Mouse (Mus musculus) megakaryocyte, embryonic 14.5 days (primary cell): ENCODE measurements around the gene Kif13a. TPM values are rescaled to one million over a fixed set of nuclear protein-coding genes. Genes with fewer than 3 reads are reported as not detected.

Source experiments
- H3K27me3 ChIP-seq: replicated peaks from 2 replicates; pipeline ENCODE3; 2012; ENCODE audit warnings: inconsistent platforms
- H3K36me3 ChIP-seq: replicated peaks from 2 replicates; pipeline ENCODE3; 2012; ENCODE audit warnings: low read length, inconsistent platforms, mixed read lengths
- H3K4me1 ChIP-seq: 2 replicates; pipeline ENCODE4 v1.6.1; 2012; ENCODE audit warnings: inconsistent platforms
- H3K4me3 ChIP-seq: replicated peaks from 2 replicates; pipeline ENCODE3; 2012; ENCODE audit warnings: moderate library complexity, mild to moderate bottlenecking, inconsistent platforms
- H3K9me3 ChIP-seq: 2 replicates; pipeline ENCODE4 v1.6.1; 2012; ENCODE audit warnings: inconsistent platforms
- FLI1 ChIP-seq: IDR thresholded peaks from 2 replicates; pipeline ENCODE4 v1.6.1; 2012; ENCODE audit warnings: low read length, inconsistent platforms, mixed read lengths
- GATA1 ChIP-seq: IDR thresholded peaks from 3 replicates; pipeline ENCODE4 v1.6.1; 2012; ENCODE audit warnings: mixed read lengths, low read length, inconsistent platforms, borderline replicate concordance
- polyA plus RNA-seq: library from polyadenylated mRNA; stranded (reverse); fragments of >175 nt; gene quantifications from 2 replicates; pipeline ENCODE4 v1.2.3, GENCODE M21; 2012; ENCODE audit warnings: low replicate concordance; ENCODE audit not compliant: insufficient read depth

Kif13a gene
- polyA plus RNA-seq, 1 experiment: 4.7 TPM

DNA sequence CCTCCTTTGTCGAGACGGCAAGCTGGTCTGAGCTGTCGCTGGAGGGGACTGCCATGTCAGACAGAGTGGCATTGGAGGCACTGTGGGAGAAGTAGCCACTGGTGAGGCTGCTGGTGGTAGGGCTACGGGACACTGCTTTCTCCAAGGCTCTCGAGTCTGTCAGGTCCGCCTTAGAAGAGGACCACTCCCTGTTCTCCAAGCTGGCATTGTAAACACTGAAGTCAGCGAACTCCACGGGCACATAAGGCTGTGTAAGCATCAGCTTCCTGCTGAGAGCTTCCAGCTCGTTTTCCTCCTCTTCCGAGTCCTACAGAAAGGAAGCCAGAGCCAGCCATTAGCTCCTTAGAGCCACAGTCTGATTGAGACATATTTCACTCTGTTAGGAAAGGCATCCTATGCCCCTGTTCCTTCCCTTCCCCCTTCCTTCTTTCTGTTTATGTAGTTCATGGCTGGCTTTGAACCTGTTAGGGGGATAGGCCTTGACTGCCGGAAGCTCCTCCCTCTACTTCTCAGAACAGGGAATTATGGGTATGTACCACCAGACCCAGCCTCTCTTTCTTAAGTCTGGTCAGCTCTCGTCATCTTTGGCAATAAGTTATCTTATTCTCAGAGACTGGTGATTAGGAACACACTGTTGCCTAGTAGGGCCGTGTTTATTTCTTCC lies 177.0 kb downstream of the Kif13a start:
- peaks cover 70% of the 10 kb centered on the region for H3K36me3 ChIP-seq
- H3K9me3 ChIP-seq: no peaks in the 10 kb centered on the region
- no peak overlapping the region for H3K4me3 ChIP-seq
- H3K4me1 ChIP-seq: peaks cover 16% of the 10 kb centered on the region
- no peak for TF ChIP-seq FLI1
- TF ChIP-seq GATA1: no peak
- no peaks in the 10 kb centered on the region for H3K27me3 ChIP-seq

DNA sequence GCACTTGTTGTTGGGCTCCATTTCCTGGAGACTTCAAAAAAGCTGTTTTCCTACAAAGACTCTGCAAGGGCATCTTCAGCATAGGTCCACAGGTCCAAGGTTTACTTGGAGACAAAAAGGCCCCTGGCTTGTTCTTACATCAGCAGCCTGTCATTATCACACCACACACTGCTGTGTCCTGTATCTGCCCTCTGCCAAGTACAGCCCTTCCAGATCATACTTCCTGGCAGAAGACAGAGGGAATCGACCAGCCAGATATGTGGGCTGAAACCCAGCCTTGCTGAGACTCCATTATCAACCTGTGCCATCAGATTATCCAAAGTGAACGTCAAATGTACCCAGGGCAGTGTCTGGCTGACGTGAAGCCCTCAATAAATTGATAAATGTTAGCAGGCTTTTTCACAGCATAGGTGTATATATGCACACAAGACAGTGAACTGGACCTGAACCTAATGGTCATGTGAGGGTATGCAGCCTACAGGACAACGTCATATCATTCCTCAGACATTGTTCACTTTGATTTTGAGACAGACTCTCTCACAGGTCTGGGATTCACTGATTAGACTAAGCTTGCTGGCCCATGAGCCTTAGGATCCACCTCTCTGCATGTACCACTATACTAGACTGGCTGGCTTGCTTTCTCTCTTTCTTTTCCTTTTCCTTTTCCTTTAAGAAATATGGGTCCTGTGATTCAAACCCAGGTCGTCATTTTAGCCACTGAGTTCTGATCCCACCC lies 181.4 kb downstream of the Kif13a start:
- no peaks in the 10 kb centered on the region for H3K27me3 ChIP-seq
- no peak for TF ChIP-seq GATA1
- no peak for TF ChIP-seq FLI1
- H3K9me3 ChIP-seq: no peaks in the 10 kb centered on the region
- H3K36me3 ChIP-seq: peaks cover 48% of the 10 kb centered on the region
- H3K4me3 ChIP-seq: no peak overlapping the region
- peaks cover 36% of the 10 kb centered on the region for H3K4me1 ChIP-seq

DNA sequence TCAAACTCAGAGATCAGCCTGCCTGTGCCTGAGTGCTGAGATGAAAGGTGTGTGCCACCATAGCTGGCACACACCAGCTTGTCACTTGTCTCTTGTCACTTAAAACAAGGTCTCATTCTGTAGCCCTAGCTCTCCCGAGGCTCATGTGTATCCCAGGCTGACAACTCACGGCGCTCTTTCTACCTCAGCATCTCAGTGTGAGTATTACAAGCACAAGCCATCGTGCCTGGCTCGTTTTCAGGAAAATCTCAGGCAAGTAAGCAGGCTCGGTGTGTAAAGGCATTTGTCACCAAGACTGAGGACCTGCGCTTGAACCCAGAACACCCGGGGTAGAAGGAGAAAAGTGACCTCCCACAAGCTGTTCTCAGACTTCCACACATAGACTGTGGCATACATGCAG lies 185.8 kb downstream of the Kif13a start:
- Histone ChIP-seq H3K27me3 (no peaks in the 10 kb centered on the region), H3K4me1 (peaks cover 57% of the 10 kb centered on the region), H3K36me3 (peaks cover 6% of the 10 kb centered on the region), H3K9me3 (no peaks in the 10 kb centered on the region), H3K4me3 (no peak overlapping the region)
- TF ChIP-seq GATA1 (no peak), FLI1 (no peak)

DNA sequence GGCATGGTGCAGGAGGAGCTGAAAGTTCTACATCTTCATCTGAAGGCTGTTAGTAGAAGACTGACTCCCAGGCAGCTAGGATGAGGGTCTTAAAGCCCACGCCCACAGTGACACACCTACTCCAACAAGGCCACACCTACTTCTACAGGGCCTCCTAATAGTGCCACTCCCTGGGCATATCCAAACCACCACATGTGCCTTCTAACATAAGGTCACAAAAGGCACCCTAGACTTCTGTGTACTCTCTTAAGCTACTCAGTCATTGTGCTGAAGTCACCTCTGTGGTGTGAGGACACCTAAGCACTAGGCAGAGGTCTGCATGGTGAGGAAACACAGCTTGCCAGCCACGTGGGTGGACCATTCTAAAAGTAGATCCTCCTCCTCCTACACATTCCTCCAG lies 187.3 kb downstream of the Kif13a start:
- TF ChIP-seq FLI1 (no peak), GATA1 (no peak)
- Histone ChIP-seq H3K27me3 (no peaks in the 10 kb centered on the region), H3K4me1 (peaks cover 51% of the 10 kb centered on the region), H3K9me3 (no peaks in the 10 kb centered on the region), H3K4me3 (no peak overlapping the region), H3K36me3 (no peaks in the 10 kb centered on the region)

DNA sequence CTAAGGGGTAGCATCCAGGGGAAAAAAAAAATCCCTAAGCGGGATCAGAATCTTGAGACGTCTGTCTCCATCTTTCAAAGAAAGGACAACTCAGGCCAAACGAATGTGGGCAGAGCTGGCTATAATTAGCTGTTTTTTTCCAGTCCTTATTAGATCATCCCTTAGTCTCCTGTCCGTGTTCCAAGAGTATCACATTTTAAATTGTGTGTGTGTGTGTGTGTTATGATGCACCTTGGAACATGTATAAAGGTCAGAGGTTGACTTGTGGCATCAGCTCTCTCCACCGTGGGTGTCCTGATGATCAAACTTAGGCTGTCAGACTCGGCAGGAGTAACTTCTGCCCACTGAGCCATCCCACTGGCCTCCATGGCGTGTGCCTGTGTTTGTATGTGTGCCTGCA lies 190.2 kb downstream of the Kif13a start:
- peaks cover 60% of the 10 kb centered on the region for H3K4me1 ChIP-seq
- no peak for TF ChIP-seq GATA1
- TF ChIP-seq FLI1: no peak

DNA sequence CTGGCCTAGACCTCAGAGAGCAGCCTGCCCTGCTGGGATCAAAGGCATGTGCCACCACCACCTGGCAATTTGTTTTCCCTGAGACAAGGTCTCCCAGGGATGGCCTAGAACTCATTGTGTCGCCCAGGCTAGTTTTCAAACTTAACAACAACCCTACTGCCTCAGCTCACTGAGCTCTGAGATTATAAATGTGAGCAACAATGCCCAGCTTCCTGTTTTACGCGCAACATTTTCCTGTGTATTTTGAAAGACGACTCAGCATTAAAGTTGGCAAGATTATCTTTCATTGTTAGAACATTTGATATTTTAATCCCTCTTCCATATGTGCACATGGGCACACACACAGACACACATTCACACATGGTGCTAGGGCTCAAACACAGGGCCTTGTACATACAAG lies 192.2 kb downstream of the Kif13a start:
- Histone ChIP-seq H3K36me3 (no peaks in the 10 kb centered on the region), H3K27me3 (no peaks in the 10 kb centered on the region), H3K4me3 (peak overlapping the region; percentile 42), H3K9me3 (no peaks in the 10 kb centered on the region), H3K4me1 (peaks cover 53% of the 10 kb centered on the region)
- TF ChIP-seq FLI1: no peak
- no peak for TF ChIP-seq GATA1

More for the DNA sequence above, 190.2 kb downstream of the Kif13a start:
- Histone ChIP-seq H3K36me3 (no peaks in the 10 kb centered on the region), H3K9me3 (no peaks in the 10 kb centered on the region), H3K4me3 (no peak overlapping the region), H3K27me3 (no peaks in the 10 kb centered on the region)

DNA sequence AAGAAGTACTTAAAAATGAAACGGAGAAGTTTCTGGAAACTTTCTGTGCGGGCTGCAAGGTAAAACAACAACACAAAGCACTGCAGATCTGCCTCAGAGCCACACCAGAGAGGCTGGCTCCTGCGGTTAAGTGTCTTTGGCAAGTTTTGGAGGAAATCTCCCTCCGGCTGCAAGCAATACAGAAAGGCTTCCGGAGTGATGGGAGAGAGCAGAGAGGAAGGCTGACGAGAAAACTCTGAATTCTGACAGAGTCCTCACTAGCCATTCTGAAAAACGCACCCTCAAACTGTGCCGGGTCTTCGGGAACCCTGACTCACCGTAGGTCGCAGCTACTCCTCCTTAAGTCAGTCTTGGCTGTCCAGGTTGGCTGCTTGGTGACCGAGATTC lies 193.2 kb downstream of the Kif13a start:
- H3K4me3 ChIP-seq: peak overlapping the region; percentile 95
- no peaks in the 10 kb centered on the region for H3K36me3 ChIP-seq
- peaks cover 50% of the 10 kb centered on the region for H3K4me1 ChIP-seq
- H3K9me3 ChIP-seq: no peaks in the 10 kb centered on the region
- no peaks in the 10 kb centered on the region for H3K27me3 ChIP-seq
- TF ChIP-seq FLI1 (no peak), GATA1 (no peak)

DNA sequence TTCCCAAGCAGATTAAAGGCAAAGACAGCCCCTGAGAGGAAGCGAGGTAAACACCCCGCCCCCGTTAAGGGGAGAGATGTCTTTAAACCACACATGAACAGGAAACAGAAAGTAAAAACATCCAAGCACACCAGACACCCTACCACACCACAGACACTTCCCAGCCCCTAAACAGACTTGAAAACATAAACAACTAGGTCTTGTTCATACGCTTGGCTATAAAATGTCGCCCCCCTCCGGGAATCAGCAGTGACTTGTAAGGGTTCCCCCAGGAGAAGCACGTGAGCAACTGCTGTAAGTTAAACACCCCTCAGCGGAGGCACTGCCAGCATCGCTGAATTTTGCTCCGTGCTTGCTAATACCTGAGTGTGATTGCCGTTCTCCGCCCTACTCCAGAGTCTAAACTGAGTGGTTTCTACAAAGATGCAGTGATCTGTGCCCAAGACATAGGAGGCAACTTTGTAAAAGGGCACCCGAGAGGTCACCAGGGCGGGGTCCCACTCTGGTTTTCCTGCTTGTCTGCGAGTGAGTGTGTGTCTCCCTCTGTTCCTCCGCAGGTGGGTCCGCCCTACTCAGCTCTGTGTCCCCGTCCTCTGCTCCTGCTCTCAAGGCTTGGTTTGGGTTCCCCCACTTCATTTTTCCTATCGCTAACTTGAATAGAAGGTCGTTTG lies 193.7 kb downstream of the Kif13a start:
- H3K4me1 ChIP-seq: peaks cover 47% of the 10 kb centered on the region
- H3K9me3 ChIP-seq: no peaks in the 10 kb centered on the region
- no peaks in the 10 kb centered on the region for H3K36me3 ChIP-seq
- H3K4me3 ChIP-seq: peak overlapping the region; percentile 95
- TF ChIP-seq FLI1 (no peak), GATA1 (no peak)
- no peaks in the 10 kb centered on the region for H3K27me3 ChIP-seq

DNA sequence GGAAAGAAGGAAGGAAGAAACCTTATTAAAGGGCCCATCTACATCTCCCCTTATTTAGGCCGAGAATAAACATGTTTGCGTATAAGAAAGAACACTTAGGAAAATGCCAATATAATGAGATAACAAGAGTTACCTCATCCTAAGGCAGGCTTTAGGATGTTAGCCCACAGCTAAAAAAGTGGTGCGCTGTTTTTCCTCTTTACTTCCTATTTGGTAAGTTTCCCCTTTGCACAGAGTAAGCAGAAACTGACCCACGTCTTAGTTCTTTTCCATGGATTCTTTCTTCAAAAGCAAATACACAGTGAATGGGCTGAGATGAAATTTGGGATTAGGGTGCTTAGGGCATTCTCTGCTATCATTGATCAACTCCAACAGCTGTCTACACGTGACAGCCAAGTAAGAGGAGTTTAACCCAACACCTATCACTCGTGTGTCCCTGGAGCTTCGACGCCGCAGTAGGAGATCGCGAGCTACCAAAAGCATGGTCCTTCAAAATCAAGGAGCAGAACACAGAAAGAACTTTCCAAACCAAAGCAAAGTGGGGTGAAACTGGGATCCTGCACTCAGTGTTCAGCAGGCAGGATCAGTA lies 194.4 kb downstream of the Kif13a start:
- H3K9me3 ChIP-seq: no peaks in the 10 kb centered on the region
- H3K36me3 ChIP-seq: no peaks in the 10 kb centered on the region
- H3K4me3 ChIP-seq: peak overlapping the region; percentile 95
- peaks cover 40% of the 10 kb centered on the region for H3K4me1 ChIP-seq
- no peaks in the 10 kb centered on the region for H3K27me3 ChIP-seq
- TF ChIP-seq FLI1: no peak
- no peak for TF ChIP-seq GATA1
